In the genomic region with DNA sequence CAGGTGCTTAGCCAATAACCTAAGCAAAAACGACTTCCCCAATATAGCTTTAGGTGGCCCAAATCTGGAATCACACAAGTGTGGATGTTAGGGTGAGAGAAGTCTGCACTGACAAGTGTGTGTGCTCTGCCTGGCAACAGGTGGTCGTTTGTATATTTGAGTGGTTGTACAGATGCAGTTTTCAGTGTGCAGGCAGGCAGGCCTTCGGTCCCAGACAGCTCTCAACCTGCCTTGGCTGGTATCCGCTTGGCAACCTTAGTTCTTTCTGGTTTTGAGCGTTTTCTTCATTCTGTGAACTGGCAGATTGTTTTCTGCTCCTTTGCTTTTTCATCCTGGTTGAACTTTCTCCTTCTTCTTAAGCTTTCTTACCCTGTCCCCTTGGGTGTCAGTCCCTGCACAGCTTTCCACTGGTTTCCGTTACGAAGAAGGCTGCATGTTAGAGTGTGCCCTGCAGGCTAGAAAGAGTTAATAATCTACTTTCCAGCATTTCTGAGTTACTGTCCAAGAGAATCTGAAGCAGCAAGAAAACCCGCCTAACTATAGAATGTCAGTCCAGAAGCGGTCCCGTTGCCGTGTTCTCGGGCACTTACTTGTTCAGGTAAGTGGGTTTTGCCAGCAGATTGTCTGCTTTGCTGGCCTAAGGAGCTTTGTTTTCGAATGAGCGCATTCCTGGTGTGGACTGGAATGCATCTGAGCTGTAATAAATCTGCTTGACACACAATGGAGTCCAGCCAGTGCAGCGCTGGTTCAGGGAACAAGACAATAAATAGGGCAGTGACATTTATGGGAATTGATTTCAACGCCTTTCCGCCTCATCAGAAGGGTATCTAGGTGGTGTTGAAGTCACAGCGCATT, we compare ENCODE assay signal across 8 mouse cellular contexts.
DNase-seq lines count a peak whose midpoint lies in the region; ATAC-seq lines count a peak whose summit lies in the region.

No protein-coding gene starts in this region.

- peak; percentile 65 for DNase-seq in adrenal gland, postnatal 14 days
- DNase-seq in fat pad, adult 2 months (ENCODE audit: extremely low read depth, low read depth, low spot score), result peak; percentile 25
- no peak for DNase-seq in frontal cortex, postnatal 36 days (ENCODE audit: low spot score in 2 of 2)
- no peak for DNase-seq in cerebellum, adult 11-12 months
- no peak for DNase-seq in c-Kit-positive CD71-positive TER-119-positive erythroid progenitor cells, embryonic 14.5 days (ENCODE audit: low spot score)

- peak overlapping the region; percentile 2; the same call in 1 of the 2 replicates for H3K27ac ChIP-seq in hindbrain, embryonic 12.5 days
- peak overlapping the region; percentile 33; the same call in 1 of the 2 replicates for H3K27ac ChIP-seq in limb, embryonic 13.5 days
- H3K27ac ChIP-seq in neural tube, embryonic 14.5 days (ENCODE audit: low read depth, low read length), result peak overlapping the region; percentile 48

- H3K36me3 ChIP-seq in hindbrain, embryonic 12.5 days, result no peaks in the 10 kb centered on the region
- H3K36me3 ChIP-seq in limb, embryonic 13.5 days, result no peaks in the 10 kb centered on the region
- H3K36me3 ChIP-seq in neural tube, embryonic 14.5 days (ENCODE audit: control insufficient read depth, insufficient read depth, low read length), result no peaks in the 10 kb centered on the region

- 0 out of 2 replicates have a peak, but pooled peaks have one; percentile 32 for ATAC-seq in hindbrain, embryonic 12.5 days (ENCODE audit: low FRiP score)
- ATAC-seq in limb, embryonic 13.5 days (ENCODE audit: low FRiP score, low read depth), result peak; percentile 37; the same call in 1 of the 2 replicates
- peak; percentile 84 for ATAC-seq in neural tube, embryonic 14.5 days (ENCODE audit: low read depth)

- no peak overlapping the region for H3K4me3 ChIP-seq in hindbrain, embryonic 12.5 days
- H3K4me3 ChIP-seq in limb, embryonic 13.5 days, result peak overlapping the region; percentile 17; the same call in 1 of the 2 replicates
- no peak overlapping the region for H3K4me3 ChIP-seq in neural tube, embryonic 14.5 days (ENCODE audit: low read depth, low read length)

- H3K4me1 ChIP-seq in hindbrain, embryonic 12.5 days, result peaks cover 29% of the 10 kb centered on the region
- peaks cover 35% of the 10 kb centered on the region for H3K4me1 ChIP-seq in limb, embryonic 13.5 days
- peaks cover 17% of the 10 kb centered on the region; the same call in 1 of the 2 replicates for H3K4me1 ChIP-seq in neural tube, embryonic 14.5 days (ENCODE audit: control insufficient read depth, insufficient read depth, low read length)

- no peak overlapping the region for H3K9ac ChIP-seq in hindbrain, embryonic 12.5 days
- 0 out of 2 replicates have a peak overlapping the region, but pooled peaks have one; percentile 31 for H3K9ac ChIP-seq in limb, embryonic 13.5 days
- H3K9ac ChIP-seq in neural tube, embryonic 14.5 days (replicated peaks; ENCODE audit: low read depth, low read length), result 0 out of 2 replicates have a peak overlapping the region, but pooled peaks have one; percentile 7

- peak overlapping the region; percentile 19 for H3K4me2 ChIP-seq in hindbrain, embryonic 12.5 days (replicated peaks)
- H3K4me2 ChIP-seq in limb, embryonic 13.5 days (replicated peaks), result peak overlapping the region; percentile 51
- peak overlapping the region; percentile 38; the same call in 1 of the 2 replicates for H3K4me2 ChIP-seq in neural tube, embryonic 14.5 days (ENCODE audit: low read depth, low read length)

- no peaks in the 10 kb centered on the region for H3K27me3 ChIP-seq in hindbrain, embryonic 12.5 days
- no peaks in the 10 kb centered on the region for H3K27me3 ChIP-seq in limb, embryonic 13.5 days
- H3K27me3 ChIP-seq in neural tube, embryonic 14.5 days (ENCODE audit: control insufficient read depth, insufficient read depth, low read length), result no peaks in the 10 kb centered on the region

- no peaks in the 10 kb centered on the region for H3K9me3 ChIP-seq in hindbrain, embryonic 12.5 days (replicated peaks)
- no peaks in the 10 kb centered on the region for H3K9me3 ChIP-seq in limb, embryonic 13.5 days
- no peaks in the 10 kb centered on the region for H3K9me3 ChIP-seq in neural tube, embryonic 14.5 days (ENCODE audit: control insufficient read depth, low read length)

- 37% methylated on average over 18 of the region's 18 CpGs for WGBS in hindbrain, embryonic 12.5 days
- 24% methylated on average over 18 of the region's 18 CpGs for WGBS in limb, embryonic 13.5 days
- WGBS in neural tube, embryonic 14.5 days, result 16% methylated on average over 18 of the region's 18 CpGs

Comparison
In these comparisons a context has a peak if more than half of its experiments do, and no peak if none do; other contexts are left out.
1. DNase-seq: peak in adrenal gland, postnatal 14 days (single experiment) and fat pad, adult 2 months (single experiment); none in frontal cortex, postnatal 36 days (0 of 2), cerebellum, adult 11-12 months (single experiment) and c-Kit-positive CD71-positive TER-119-positive erythroid progenitor cells, embryonic 14.5 days (single experiment).
2. ATAC-seq: peak in every context shown above with its lines; median percentile 84 in neural tube, embryonic 14.5 days; 37 in limb, embryonic 13.5 days; 32 in hindbrain, embryonic 12.5 days.
3. Peak in every context shown above with its lines, with median percentiles within 50 percentile points of each other: H3K27ac ChIP-seq and H3K4me2 ChIP-seq.